ENCODE assay signal across 8 mouse cellular contexts in genomic region chr1:193035371-193036238, GRCm38 (mm10). TPM values are rescaled to one million over a fixed set of nuclear protein-coding genes. Genes with fewer than 3 reads are reported as not detected.
DNase-seq lines count a peak whose midpoint lies in the region; ATAC-seq and TF ChIP-seq lines count a peak whose summit lies in the region.

TSS of gene Syt14 (minus strand) at chr1:193035775.

- TF ChIP-seq CTCF in hindbrain, postnatal 0 days (IDR thresholded peaks at IDR 0.05; ENCODE audit: low read depth): no peak

- H3K27ac ChIP-seq in hindbrain, postnatal 0 days: peak within 1 kb of the TSS; percentile 79

- no peaks in the 10 kb centered on the region for H3K27me3 ChIP-seq in hindbrain, postnatal 0 days (ENCODE audit: insufficient read depth, low read length)

- no peaks in the 10 kb centered on the region for H3K36me3 ChIP-seq in hindbrain, postnatal 0 days (ENCODE audit: insufficient read depth, low read length)

- intact Hi-C loops in left cerebral cortex, postnatal 25 days (cut with DNase I): loop anchor here (2.0 kb wide), 1 partner anchor 87 kb away; no protein-coding TSS in a partner anchor

- H3K4me1 ChIP-seq in hindbrain, postnatal 0 days (ENCODE audit: insufficient read depth, low read length): no peaks in the 10 kb centered on the region

- peak; percentile 96 for ATAC-seq in hindbrain, postnatal 0 days
- ATAC-seq in inflammation-experienced regulatory T-cells, adult 6 months: no peak

- peak within 1 kb of the TSS; percentile 59 for H3K9ac ChIP-seq in hindbrain, postnatal 0 days (replicated peaks; ENCODE audit: low read length)

- H3K4me3 ChIP-seq in hindbrain, postnatal 0 days (ENCODE audit: low read length): peak within 1 kb of the TSS; percentile 67

- peak; percentile 61 to 64 for DNase-seq in adrenal gland, adult 18-20 months (ENCODE audit: low spot score in 2 of 2)
- DNase-seq in cerebellum, postnatal 10 days: peak; percentile 90 to 92
- peak; percentile 32 to 61 for DNase-seq in frontal cortex, postnatal 10 days (ENCODE audit: low spot score in 2 of 2)
- DNase-seq in hindbrain, postnatal 0 days (ENCODE audit: low spot score): peak; percentile 87
- DNase-seq in left cerebral cortex, postnatal 25 days (ENCODE audit: low spot score in 2 of 2): peak; percentile 52 to 61
- DNase-seq in mesoderm, embryonic 11.5 days (ENCODE audit: low read depth, low spot score): peak; percentile 90
- peak; percentile 12 for DNase-seq in skeletal muscle tissue, adult 2 months (ENCODE audit: low read depth, low spot score)

- under 1% methylated on average over 57 of the region's 67 CpGs for WGBS in hindbrain, postnatal 0 days

- peak within 1 kb of the TSS; percentile 67 for H3K4me2 ChIP-seq in hindbrain, postnatal 0 days (ENCODE audit: low read depth, low read length)

- no peaks in the 10 kb centered on the region for H3K9me3 ChIP-seq in hindbrain, postnatal 0 days (ENCODE audit: low read length)

RNA-seq across cellular contexts. Expression of gene Syt14, which starts in this region (rescaled TPM):
- total RNA-seq in adrenal gland, adult 18-20 months (2021): 1 to 10 TPM; 5.8 to 6.9 TPM
- total RNA-seq in hindbrain, postnatal 0 days (2014; rRNA removed): 9.9 and 10.8 TPM in 2 replicates
- 4.1 and 4.6 TPM in 2 replicates for polyA plus RNA-seq in hindbrain, postnatal 0 days (2015; fragmentation: Nextera tagmentation; extraction: Ambion mirVana)
- total RNA-seq in left cerebral cortex, postnatal 25 days (2021): 10 to 100 TPM; 25.4 to 26.5 TPM
- polyA plus RNA-seq in inflammation-experienced regulatory T-cells, adult 6 months (2017; shearing (Covaris generic)): not detected

Comparison
In these comparisons a context has a peak if more than half of its experiments do, and no peak if none do; other contexts are left out.
1. DNase-seq: peak in every context shown above with its lines; median percentile 91 in cerebellum, postnatal 10 days; 90 in mesoderm, embryonic 11.5 days; 87 in hindbrain, postnatal 0 days; 62 in adrenal gland, adult 18-20 months; 56 in left cerebral cortex, postnatal 25 days; 46 in frontal cortex, postnatal 10 days; 12 in skeletal muscle tissue, adult 2 months.